Mouse (Mus musculus) CD4-positive, CD25-positive, alpha-beta regulatory T cell, adult 2 months (primary cell): Measurements from ENCODE around the gene Mmp9.

Experiments
- DNase-seq: peaks from one replicate; pipeline ENCODE4 v3.0.0-alpha.2; 2012; ENCODE audit warnings: low read depth, low spot score

The Mmp9 gene

GRCm38 (mm10) chr2:164991111-164991510, 50.5 kb downstream of the Mmp9 start:
- DNase-seq, result no peak

GRCm38 (mm10) chr2:164991808-164992207, 51.2 kb downstream of the Mmp9 start:
- no peak for DNase-seq

GRCm38 (mm10) chr2:164994156-164994555, 53.6 kb downstream of the Mmp9 start:
- DNase-seq, result no peak

GRCm38 (mm10) chr2:164994659-164995428, 54.3 kb downstream of the Mmp9 start:
- DNase-seq, result no peak

- no peak for DNase-seq
Measured at GRCm38 (mm10) chr2:164995976-164996375, 55.4 kb downstream of the Mmp9 start.

GRCm38 (mm10) chr2:164996848-164997720, 56.5 kb downstream of the Mmp9 start:
- DNase-seq, result no peak

- DNase-seq, result no peak
Measured at GRCm38 (mm10) chr2:164997721-164998428, 57.3 kb downstream of the Mmp9 start.

- DNase-seq, result no peak
Measured at GRCm38 (mm10) chr2:165001958-165002357, 61.4 kb downstream of the Mmp9 start.

GRCm38 (mm10) chr2:165003108-165003507, 62.5 kb downstream of the Mmp9 start:
- no peak for DNase-seq

GRCm38 (mm10) chr2:165004237-165004636, 63.7 kb downstream of the Mmp9 start:
- no peak for DNase-seq
